Mouse (Mus musculus): Measurements from ENCODE around the gene Slc26a1. TPM values are rescaled to one million over a fixed set of nuclear protein-coding genes. Genes with fewer than 3 reads are reported as not detected.
A peak's percentile ranks its signal among the peaks of the same experiment; 100 is the strongest.

The Slc26a1 gene
- polyA plus RNA-seq, 1 experiment from 2014 or later = 1.5 TPM

DNA sequence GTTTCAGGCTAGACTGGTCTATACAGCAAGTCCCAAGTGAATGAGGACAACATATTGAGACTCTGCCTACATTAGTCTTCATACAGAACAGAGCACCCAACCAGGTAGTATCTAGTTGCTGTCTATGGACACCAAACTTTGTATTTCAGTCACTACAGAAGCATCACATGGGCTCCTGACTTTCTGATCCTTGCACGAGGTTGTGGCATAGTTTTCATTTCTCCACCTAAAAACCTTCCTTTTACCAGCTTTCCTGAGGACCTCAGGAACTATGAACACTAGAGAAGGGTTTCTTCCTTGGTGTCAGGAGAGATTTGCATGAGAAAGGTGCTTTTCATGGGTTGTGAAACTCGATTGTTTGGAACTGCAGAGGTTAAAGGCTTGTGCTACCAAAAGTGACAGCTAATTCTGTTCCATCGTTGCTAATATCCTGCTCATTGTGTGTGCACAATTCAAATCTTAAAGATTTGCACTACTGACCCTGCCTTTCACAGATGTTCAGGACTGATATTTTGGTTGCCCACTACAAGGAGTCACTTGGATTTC is 6.9 kb downstream of the Slc26a1 start:
- H3K27me3 ChIP-seq (ENCODE audit: control insufficient read depth, insufficient read depth, low read length) = peaks cover 3% of the 10 kb centered on the region; the same call in 1 of the 2 replicates
- no peak overlapping the region for H3K27ac ChIP-seq (ENCODE audit: low read depth, low read length)
- 0 out of 2 replicates have a peak, but pooled peaks cover 4% of the 10 kb centered on the region for H3K36me3 ChIP-seq (ENCODE audit: control insufficient read depth, insufficient read depth, low read length)
- H3K9ac ChIP-seq (ENCODE audit: low read depth, low read length) = peak overlapping the region; percentile 71; the same call in 1 of the 2 replicates
- peak overlapping the region; percentile 57 for H3K4me3 ChIP-seq (ENCODE audit: low read length)
- WGBS = 13% methylated on average over 3 of the region's 3 CpGs
- H3K4me1 ChIP-seq (ENCODE audit: control insufficient read depth, insufficient read depth, low read length) = 0 out of 2 replicates have a peak, but pooled peaks cover 4% of the 10 kb centered on the region
- H3K9me3 ChIP-seq (ENCODE audit: control insufficient read depth, low read length) = no peaks in the 10 kb centered on the region
- no peak for ATAC-seq (ENCODE audit: low FRiP score, low TSS enrichment)
- peak overlapping the region; percentile 78 for H3K4me2 ChIP-seq (replicated peaks; ENCODE audit: low read depth, low read length)

DNA sequence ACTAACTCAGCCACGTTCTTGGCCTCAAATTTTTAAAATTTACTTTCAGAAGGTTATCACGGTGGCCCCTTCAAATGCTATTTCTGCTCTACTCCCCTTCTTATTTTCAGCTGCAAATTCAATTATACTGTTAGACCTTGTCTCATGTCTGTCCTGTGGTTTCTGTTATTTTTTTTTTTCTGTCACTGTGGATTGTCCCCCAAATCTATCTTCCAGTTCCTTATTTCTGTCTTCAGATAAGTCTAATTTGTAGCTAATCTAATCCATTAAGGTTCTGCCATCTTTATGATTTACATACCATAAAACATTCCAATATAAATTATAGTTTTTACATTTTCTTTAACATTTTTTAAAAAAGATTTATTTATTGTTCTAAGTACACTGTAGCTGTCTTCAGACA is 8.0 kb downstream of the Slc26a1 start:
- Histone ChIP-seq H3K4me1 (ENCODE audit: control insufficient read depth, insufficient read depth, low read length) (0 out of 2 replicates have a peak, but pooled peaks cover 4% of the 10 kb centered on the region), H3K9me3 (ENCODE audit: control insufficient read depth, low read length) (no peaks in the 10 kb centered on the region), H3K27ac (ENCODE audit: low read depth, low read length) (no peak overlapping the region), H3K9ac (ENCODE audit: low read depth, low read length) (no peak overlapping the region), H3K36me3 (ENCODE audit: control insufficient read depth, insufficient read depth, low read length) (0 out of 2 replicates have a peak, but pooled peaks cover 2% of the 10 kb centered on the region), H3K4me3 (ENCODE audit: low read length) (no peak overlapping the region), H3K4me2 (replicated peaks; ENCODE audit: low read depth, low read length) (no peak overlapping the region), H3K27me3 (ENCODE audit: control insufficient read depth, insufficient read depth, low read length) (peaks cover 3% of the 10 kb centered on the region; the same call in 1 of the 2 replicates)
- ATAC-seq (ENCODE audit: low FRiP score, low TSS enrichment) = no peak
- WGBS = 71% methylated on average over 2 of the region's 2 CpGs

DNA sequence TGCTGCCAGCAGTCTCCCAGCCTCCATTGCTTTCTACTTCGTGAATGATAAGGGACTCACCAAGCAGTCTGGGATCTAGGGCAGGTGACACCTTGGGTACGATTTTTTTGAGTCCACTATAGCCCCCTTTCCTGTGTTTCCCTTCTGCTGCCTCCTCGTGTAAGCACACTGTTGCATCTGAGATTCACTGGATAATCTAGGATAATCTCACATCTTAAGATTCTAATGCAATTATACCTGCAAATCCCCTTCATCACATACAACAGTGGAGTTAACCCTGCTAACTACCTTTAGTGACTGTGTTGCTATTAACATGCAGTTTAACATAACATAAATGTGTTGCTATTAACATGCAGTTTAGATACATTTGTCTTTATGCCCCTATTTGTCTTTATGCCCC is 10.3 kb downstream of the Slc26a1 start:
- Histone ChIP-seq H3K9ac (ENCODE audit: low read depth, low read length) (no peak overlapping the region), H3K9me3 (ENCODE audit: control insufficient read depth, low read length) (no peaks in the 10 kb centered on the region), H3K27ac (ENCODE audit: low read depth, low read length) (no peak overlapping the region), H3K27me3 (ENCODE audit: control insufficient read depth, insufficient read depth, low read length) (peaks cover 3% of the 10 kb centered on the region; the same call in 1 of the 2 replicates), H3K4me2 (replicated peaks; ENCODE audit: low read depth, low read length) (no peak overlapping the region), H3K4me1 (ENCODE audit: control insufficient read depth, insufficient read depth, low read length) (peaks cover 5% of the 10 kb centered on the region), H3K36me3 (ENCODE audit: control insufficient read depth, insufficient read depth, low read length) (no peaks in the 10 kb centered on the region), H3K4me3 (ENCODE audit: low read length) (no peak overlapping the region)
- no peak for ATAC-seq (ENCODE audit: low FRiP score, low TSS enrichment)
- 43% methylated on average over 3 of the region's 3 CpGs for WGBS

DNA sequence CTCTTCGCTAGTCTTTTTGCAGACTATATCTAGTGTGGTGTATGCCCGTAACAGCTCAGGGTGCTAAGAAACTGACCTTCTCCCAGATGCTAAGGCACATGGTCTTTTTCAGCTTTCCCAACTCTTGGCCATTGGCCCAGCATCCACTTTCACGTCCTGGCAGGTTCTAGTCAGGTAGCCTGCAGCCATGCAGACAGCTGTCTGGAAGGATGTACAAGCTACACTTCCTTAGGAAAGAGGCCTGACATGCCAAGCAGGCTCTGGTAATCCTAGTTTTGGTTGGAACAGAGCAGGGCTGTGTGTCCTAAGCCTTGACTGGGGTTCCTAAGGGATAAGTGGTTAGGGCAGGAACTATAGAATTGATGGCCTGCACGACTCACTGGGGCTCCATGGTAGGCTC is 12.6 kb downstream of the Slc26a1 start:
- no peaks in the 10 kb centered on the region for H3K9me3 ChIP-seq (ENCODE audit: control insufficient read depth, low read length)

DNA sequence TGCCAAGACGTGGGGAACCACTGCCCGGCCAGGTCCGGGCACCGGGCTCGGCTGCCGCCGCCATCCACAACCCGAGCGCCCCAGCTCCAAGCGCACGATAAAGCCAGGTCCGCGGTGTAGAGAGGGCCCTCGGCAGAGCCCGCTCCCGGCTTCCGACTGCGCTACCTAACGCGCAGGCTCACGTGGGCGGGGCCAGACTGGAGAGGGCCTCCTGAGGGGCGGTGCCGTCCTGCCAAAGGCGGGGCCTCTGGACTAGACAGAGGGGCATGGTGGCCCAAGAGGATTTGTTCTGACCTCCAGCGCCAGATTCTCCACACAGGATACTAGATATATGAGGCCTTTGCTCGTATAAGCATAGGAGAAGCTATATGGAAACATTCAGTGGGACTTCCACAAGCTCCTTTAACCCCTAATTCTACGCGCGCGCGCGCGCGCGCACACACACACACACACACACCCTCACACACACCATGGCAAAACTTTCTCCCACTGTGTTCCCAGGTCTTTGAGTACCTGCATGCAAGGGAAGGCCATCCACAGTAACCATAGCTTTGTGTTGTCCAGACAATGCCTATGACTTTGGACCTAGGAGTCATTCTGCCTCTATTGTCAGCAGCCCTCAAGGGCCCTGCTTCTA is 14.6 kb downstream of the Slc26a1 start:
- Histone ChIP-seq H3K4me3 (ENCODE audit: low read length) (peak overlapping the region; percentile 71), H3K4me2 (replicated peaks; ENCODE audit: low read depth, low read length) (peak overlapping the region; percentile 92), H3K9me3 (ENCODE audit: control insufficient read depth, low read length) (no peaks in the 10 kb centered on the region), H3K27ac (ENCODE audit: low read depth, low read length) (no peak overlapping the region), H3K36me3 (ENCODE audit: control insufficient read depth, insufficient read depth, low read length) (peaks cover 12% of the 10 kb centered on the region), H3K4me1 (ENCODE audit: control insufficient read depth, insufficient read depth, low read length) (peaks cover 13% of the 10 kb centered on the region), H3K9ac (ENCODE audit: low read depth, low read length) (peak overlapping the region; percentile 78), H3K27me3 (ENCODE audit: control insufficient read depth, insufficient read depth, low read length) (no peaks in the 10 kb centered on the region)
- WGBS = 13% methylated on average over 36 of the region's 36 CpGs
- ATAC-seq (ENCODE audit: low FRiP score, low TSS enrichment) = peak; percentile 100

More for the DNA sequence above, 12.6 kb downstream of the Slc26a1 start:
- Histone ChIP-seq H3K4me1 (ENCODE audit: control insufficient read depth, insufficient read depth, low read length) (peaks cover 13% of the 10 kb centered on the region), H3K4me3 (ENCODE audit: low read length) (no peak overlapping the region), H3K36me3 (ENCODE audit: control insufficient read depth, insufficient read depth, low read length) (no peaks in the 10 kb centered on the region), H3K4me2 (replicated peaks; ENCODE audit: low read depth, low read length) (no peak overlapping the region), H3K27ac (ENCODE audit: low read depth, low read length) (no peak overlapping the region), H3K27me3 (ENCODE audit: control insufficient read depth, insufficient read depth, low read length) (peaks cover 3% of the 10 kb centered on the region; the same call in 1 of the 2 replicates), H3K9ac (ENCODE audit: low read depth, low read length) (no peak overlapping the region)
- no peak for ATAC-seq (ENCODE audit: low FRiP score, low TSS enrichment)
- 90% methylated on average over 4 of the region's 4 CpGs for WGBS

DNA sequence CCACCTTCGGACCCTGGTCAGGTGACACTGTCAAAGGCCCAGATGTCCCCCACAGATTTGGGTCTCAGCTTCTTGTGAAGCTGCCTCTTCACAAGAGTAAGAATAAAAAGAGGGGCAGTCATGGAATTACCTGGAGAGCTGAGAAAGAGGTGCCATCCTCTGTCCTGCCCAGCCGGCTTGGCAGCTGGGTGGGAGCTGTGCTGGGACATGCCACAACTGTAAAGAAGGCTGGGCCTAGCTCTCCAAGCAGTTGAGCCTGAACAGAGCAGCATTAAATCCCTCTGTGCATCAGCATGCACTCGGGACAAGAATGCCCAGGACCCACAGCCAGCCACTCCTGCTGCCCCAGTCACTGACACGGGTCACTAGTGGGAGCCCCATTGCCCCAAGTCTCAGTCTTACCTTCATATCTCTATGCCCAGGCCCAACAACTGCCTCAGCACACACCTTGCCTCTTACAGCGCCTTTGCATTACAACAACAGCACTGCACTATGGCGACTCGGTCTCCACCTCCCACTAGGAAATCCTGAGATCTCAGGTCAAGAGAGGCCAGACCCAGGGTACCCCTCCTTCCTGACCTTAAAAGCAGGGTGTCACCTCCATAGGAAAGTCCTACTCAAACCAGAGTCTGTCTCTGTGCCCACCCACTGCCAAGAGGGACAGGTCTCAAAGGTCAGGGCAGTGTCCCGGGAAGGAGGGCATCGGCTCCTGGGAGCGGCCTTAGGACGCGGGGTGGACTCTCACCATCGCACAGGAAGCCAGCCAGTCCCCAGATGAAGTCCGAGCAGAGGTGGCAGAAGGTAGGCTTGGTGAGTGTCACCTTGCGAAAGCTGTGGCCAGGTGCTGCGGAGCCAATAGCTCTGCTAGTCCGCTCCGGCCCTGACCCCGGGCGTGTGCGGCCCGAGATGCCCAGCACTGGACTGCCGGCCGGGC is 15.4 kb downstream of the Slc26a1 start, which contains the start of gene Idua:
TSS of gene Idua (plus strand) at position 634 of the 934 bp plus-strand sequence.
- 11% methylated on average over 24 of the region's 24 CpGs for WGBS
- no peak within 1 kb of the TSS for H3K27ac ChIP-seq (ENCODE audit: low read depth, low read length)

DNA sequence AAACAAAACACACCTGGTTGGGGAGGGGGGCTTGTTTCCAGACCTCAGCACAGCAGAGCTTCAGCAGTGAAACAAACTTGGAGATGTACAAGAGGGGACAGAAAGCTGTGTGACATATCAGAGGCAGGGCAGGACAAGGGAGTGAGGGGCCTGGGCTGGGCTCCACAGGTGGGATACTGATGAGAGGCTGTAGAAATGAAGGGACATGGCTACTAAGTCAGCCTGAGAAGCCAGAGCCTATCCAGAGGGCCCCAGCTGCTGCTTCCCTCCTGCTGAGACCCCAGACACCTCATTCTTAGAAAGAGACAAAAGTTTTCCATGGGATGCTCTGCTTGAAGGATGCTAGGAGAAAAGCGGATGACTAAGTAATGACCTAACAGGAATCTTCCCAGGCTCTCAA is 16.8 kb downstream of the Slc26a1 start:
- H3K9me3 ChIP-seq (ENCODE audit: control insufficient read depth, low read length) = no peaks in the 10 kb centered on the region
- H3K9ac ChIP-seq (ENCODE audit: low read depth, low read length) = no peak overlapping the region
- no peak overlapping the region for H3K27ac ChIP-seq (ENCODE audit: low read depth, low read length)
- H3K36me3 ChIP-seq (ENCODE audit: control insufficient read depth, insufficient read depth, low read length) = peaks cover 33% of the 10 kb centered on the region
- H3K4me3 ChIP-seq (ENCODE audit: low read length) = no peak overlapping the region
- 93% methylated on average over 1 of the region's 1 CpGs for WGBS
- H3K27me3 ChIP-seq (ENCODE audit: control insufficient read depth, insufficient read depth, low read length) = no peaks in the 10 kb centered on the region
- no peak overlapping the region for H3K4me2 ChIP-seq (replicated peaks; ENCODE audit: low read depth, low read length)
- peaks cover 13% of the 10 kb centered on the region for H3K4me1 ChIP-seq (ENCODE audit: control insufficient read depth, insufficient read depth, low read length)
- no peak for ATAC-seq (ENCODE audit: low FRiP score, low TSS enrichment)

More for the DNA sequence above, 15.4 kb downstream of the Slc26a1 start, which contains the start of gene Idua:
- Histone ChIP-seq H3K27me3 (ENCODE audit: control insufficient read depth, insufficient read depth, low read length) (no peaks in the 10 kb centered on the region), H3K36me3 (ENCODE audit: control insufficient read depth, insufficient read depth, low read length) (peaks cover 20% of the 10 kb centered on the region), H3K9me3 (ENCODE audit: control insufficient read depth, low read length) (no peaks in the 10 kb centered on the region), H3K4me1 (ENCODE audit: control insufficient read depth, insufficient read depth, low read length) (peaks cover 13% of the 10 kb centered on the region), H3K4me2 (replicated peaks; ENCODE audit: low read depth, low read length) (peak within 1 kb of the TSS; percentile 92), H3K9ac (ENCODE audit: low read depth, low read length) (peak within 1 kb of the TSS; percentile 78), H3K4me3 (ENCODE audit: low read length) (peak within 1 kb of the TSS; percentile 71)
- ATAC-seq (ENCODE audit: low FRiP score, low TSS enrichment) = peak; percentile 50

DNA sequence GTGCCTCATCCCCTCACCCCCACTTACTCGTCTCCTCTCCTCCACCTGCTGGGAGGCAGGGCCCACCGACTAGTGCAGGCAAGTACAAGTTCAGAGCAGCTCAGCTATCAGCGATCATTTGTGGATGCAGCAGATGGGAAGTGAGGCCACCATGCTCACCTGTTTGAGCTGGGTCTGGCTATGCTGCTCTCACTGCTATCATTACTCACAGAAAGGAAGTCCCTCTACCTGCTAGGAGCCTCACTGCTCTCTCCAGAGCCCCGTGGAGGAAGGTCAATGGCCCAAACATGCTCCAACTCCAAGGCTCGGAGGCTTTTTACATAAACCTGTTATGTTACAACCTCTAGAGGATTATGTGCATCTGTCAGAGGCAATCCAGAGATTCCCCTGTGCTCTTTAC is 18.0 kb downstream of the Slc26a1 start:
- 83% methylated on average over 5 of the region's 5 CpGs for WGBS
- H3K9ac ChIP-seq (ENCODE audit: low read depth, low read length) = no peak overlapping the region
- H3K36me3 ChIP-seq (ENCODE audit: control insufficient read depth, insufficient read depth, low read length) = peaks cover 44% of the 10 kb centered on the region
- no peak for ATAC-seq (ENCODE audit: low FRiP score, low TSS enrichment)
- H3K9me3 ChIP-seq (ENCODE audit: control insufficient read depth, low read length) = no peaks in the 10 kb centered on the region
- no peak overlapping the region for H3K27ac ChIP-seq (ENCODE audit: low read depth, low read length)
- peaks cover 13% of the 10 kb centered on the region for H3K4me1 ChIP-seq (ENCODE audit: control insufficient read depth, insufficient read depth, low read length)
- H3K4me3 ChIP-seq (ENCODE audit: low read length) = no peak overlapping the region
- no peak overlapping the region for H3K4me2 ChIP-seq (replicated peaks; ENCODE audit: low read depth, low read length)
- no peaks in the 10 kb centered on the region for H3K27me3 ChIP-seq (ENCODE audit: control insufficient read depth, insufficient read depth, low read length)
